Mouse (Mus musculus): ENCODE results near the gene Snx8. TPM values are rescaled to one million over a fixed set of nuclear protein-coding genes. Genes with fewer than 3 reads are reported as not detected.

Snx8 gene
- polyA plus RNA-seq (2015; fragmentation: Nextera tagmentation; extraction: Ambion mirVana), result 19.1 and 19.8 TPM in 2 replicates

DNA sequence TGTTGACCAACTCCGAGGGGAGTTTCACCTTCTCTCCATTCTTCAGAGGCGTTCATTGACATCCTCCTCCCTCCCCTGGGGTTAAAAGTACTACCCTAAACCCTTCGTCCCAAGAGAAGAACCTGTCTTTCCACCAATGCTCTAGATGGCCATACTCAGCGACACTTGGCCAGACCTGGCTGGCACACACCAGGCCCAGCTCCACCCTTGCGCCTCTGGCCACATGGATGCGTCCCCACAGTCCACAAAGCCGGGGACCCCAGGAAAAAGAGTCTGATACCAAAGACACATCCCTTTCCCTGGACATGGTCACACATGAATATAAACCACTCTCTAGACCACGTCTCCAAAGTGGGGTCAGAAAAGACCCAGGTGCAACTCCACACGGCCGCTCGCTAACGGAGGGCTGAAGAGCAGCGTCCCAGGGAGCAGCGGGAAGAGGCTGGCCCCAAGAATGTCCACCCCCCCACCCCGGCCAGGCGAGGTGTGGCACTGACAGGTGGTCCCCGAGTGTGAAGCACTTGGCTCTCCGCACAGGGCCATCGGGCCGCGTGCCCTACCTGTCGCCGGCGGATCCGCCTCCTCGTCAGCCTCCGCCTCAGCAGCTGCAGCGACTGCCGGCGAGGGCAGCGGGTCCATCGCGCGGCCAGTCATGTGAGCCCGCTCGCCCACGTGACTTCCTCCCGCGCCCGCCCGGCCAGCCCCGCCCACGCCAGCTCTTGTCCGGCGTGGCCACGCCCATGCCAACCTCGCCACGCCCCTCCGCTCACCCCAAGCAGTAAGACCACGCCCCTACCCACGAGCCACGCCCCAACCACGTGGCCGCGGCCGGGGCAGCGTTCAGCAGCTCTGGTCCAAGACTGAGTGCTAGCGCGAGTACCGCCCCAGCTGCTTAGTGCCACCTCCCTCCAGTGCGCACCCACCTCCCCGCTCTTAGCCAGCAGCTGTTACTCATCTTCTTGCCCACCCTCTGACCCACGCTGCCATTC, at the start of gene Snx8:
Gene Snx8, minus strand, starts transcription at position 675 of the 989 bp plus-strand sequence.
- Histone ChIP-seq H3K9ac (ENCODE audit: low read length) (peak within 1 kb of the TSS; percentile 71), H3K36me3 (ENCODE audit: control insufficient read depth, insufficient read depth, low read length) (no peaks in the 10 kb centered on the region), H3K27ac (ENCODE audit: low read length) (no peak within 1 kb of the TSS), H3K4me1 (replicated peaks; ENCODE audit: control insufficient read depth, insufficient read depth, low read length) (peaks cover 11% of the 10 kb centered on the region), H3K27me3 (ENCODE audit: control insufficient read depth, insufficient read depth, low read depth, low read length) (no peaks in the 10 kb centered on the region), H3K4me2 (ENCODE audit: low read depth, low read length) (peak within 1 kb of the TSS; percentile 67), H3K4me3 (ENCODE audit: low read length) (peak within 1 kb of the TSS; percentile 68), H3K9me3 (ENCODE audit: control insufficient read depth, low read length) (no peaks in the 10 kb centered on the region)
- WGBS, result 1% methylated on average over 54 of the region's 63 CpGs
- peak; percentile 97 for ATAC-seq (ENCODE audit: low read depth)

- Histone ChIP-seq H3K27me3 (ENCODE audit: control insufficient read depth, insufficient read depth, low read depth, low read length) (no peaks in the 10 kb centered on the region), H3K4me3 (ENCODE audit: low read length) (no peak overlapping the region), H3K9me3 (ENCODE audit: control insufficient read depth, low read length) (no peaks in the 10 kb centered on the region), H3K36me3 (ENCODE audit: control insufficient read depth, insufficient read depth, low read length) (peaks cover 21% of the 10 kb centered on the region), H3K4me1 (replicated peaks; ENCODE audit: control insufficient read depth, insufficient read depth, low read length) (peaks cover 19% of the 10 kb centered on the region), H3K4me2 (ENCODE audit: low read depth, low read length) (no peak overlapping the region), H3K9ac (ENCODE audit: low read length) (no peak overlapping the region), H3K27ac (ENCODE audit: low read length) (peak overlapping the region; percentile 14)
- ATAC-seq (ENCODE audit: low read depth), result peak; percentile 37; the same call in 1 of the 2 replicates
- 76% methylated on average over 17 of the region's 17 CpGs for WGBS
Measured at GRCm38 (mm10) chr5:140425016-140425783, 36.1 kb upstream of the Snx8 start.

DNA sequence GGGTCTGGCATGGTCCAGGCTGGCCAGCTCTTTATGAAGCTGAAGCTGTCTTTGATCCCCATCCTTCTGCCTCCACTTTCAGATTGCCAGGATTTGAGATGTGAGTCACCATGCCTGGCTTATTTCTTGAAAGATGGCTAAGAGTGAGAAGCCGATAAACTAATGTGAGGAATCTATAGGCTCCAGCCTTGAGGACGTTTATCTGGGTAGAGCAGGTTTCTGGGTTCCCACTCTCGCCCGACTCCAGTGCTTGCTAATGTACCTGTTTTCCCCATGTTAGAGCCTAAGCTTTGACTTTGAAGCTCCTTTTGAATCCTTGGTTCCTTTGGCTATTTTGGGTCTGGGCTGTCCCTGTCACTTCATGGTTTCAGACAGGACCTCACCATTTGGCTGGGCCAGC, 31.6 kb upstream of the Snx8 start:
- peak overlapping the region; percentile 53 for H3K9ac ChIP-seq (ENCODE audit: low read length)
- ATAC-seq (ENCODE audit: low read depth), result no peak
- no peaks in the 10 kb centered on the region; the same call in 1 of the 2 replicates for H3K36me3 ChIP-seq (ENCODE audit: control insufficient read depth, insufficient read depth, low read length)
- peak overlapping the region; percentile 99 for H3K4me3 ChIP-seq (ENCODE audit: low read length)
- no peaks in the 10 kb centered on the region for H3K9me3 ChIP-seq (ENCODE audit: control insufficient read depth, low read length)
- 44% methylated on average over 4 of the region's 4 CpGs for WGBS
- H3K4me2 ChIP-seq (ENCODE audit: low read depth, low read length), result peak overlapping the region; percentile 82
- H3K4me1 ChIP-seq (replicated peaks; ENCODE audit: control insufficient read depth, insufficient read depth, low read length), result peaks cover 21% of the 10 kb centered on the region
- no peak overlapping the region for H3K27ac ChIP-seq (ENCODE audit: low read length)
- H3K27me3 ChIP-seq (ENCODE audit: control insufficient read depth, insufficient read depth, low read depth, low read length), result no peaks in the 10 kb centered on the region

GRCm38 (mm10) chr5:140419442-140420080, 30.5 kb upstream of the Snx8 start:
- Histone ChIP-seq H3K27me3 (ENCODE audit: control insufficient read depth, insufficient read depth, low read depth, low read length) (no peaks in the 10 kb centered on the region), H3K4me1 (replicated peaks; ENCODE audit: control insufficient read depth, insufficient read depth, low read length) (peaks cover 20% of the 10 kb centered on the region), H3K36me3 (ENCODE audit: control insufficient read depth, insufficient read depth, low read length) (no peaks in the 10 kb centered on the region; the same call in 1 of the 2 replicates), H3K9ac (ENCODE audit: low read length) (peak overlapping the region; percentile 97), H3K4me2 (ENCODE audit: low read depth, low read length) (peak overlapping the region; percentile 82), H3K4me3 (ENCODE audit: low read length) (peak overlapping the region; percentile 99), H3K27ac (ENCODE audit: low read length) (peak overlapping the region; percentile 80), H3K9me3 (ENCODE audit: control insufficient read depth, low read length) (no peaks in the 10 kb centered on the region)
- peak; percentile 46 for ATAC-seq (ENCODE audit: low read depth)
- under 1% methylated on average over 53 of the region's 62 CpGs for WGBS

- Histone ChIP-seq H3K9me3 (ENCODE audit: control insufficient read depth, low read length) (no peaks in the 10 kb centered on the region), H3K4me1 (replicated peaks; ENCODE audit: control insufficient read depth, insufficient read depth, low read length) (peaks cover 19% of the 10 kb centered on the region), H3K4me2 (ENCODE audit: low read depth, low read length) (peak within 1 kb of the TSS; percentile 82), H3K9ac (ENCODE audit: low read length) (peak within 1 kb of the TSS; percentile 97), H3K36me3 (ENCODE audit: control insufficient read depth, insufficient read depth, low read length) (no peaks in the 10 kb centered on the region; the same call in 1 of the 2 replicates), H3K4me3 (ENCODE audit: low read length) (peak within 1 kb of the TSS; percentile 99), H3K27ac (ENCODE audit: low read length) (peak within 1 kb of the TSS; percentile 96), H3K27me3 (ENCODE audit: control insufficient read depth, insufficient read depth, low read depth, low read length) (no peaks in the 10 kb centered on the region)
- WGBS, result under 1% methylated on average over 65 of the region's 65 CpGs
- peak; percentile 95 for ATAC-seq (ENCODE audit: low read depth)
Measured at GRCm38 (mm10) chr5:140418489-140419441, 29.7 kb upstream of the Snx8 start, which contains the start of gene Eif3b. Gene Eif3b (plus strand): TSS chr5:140419328.

DNA sequence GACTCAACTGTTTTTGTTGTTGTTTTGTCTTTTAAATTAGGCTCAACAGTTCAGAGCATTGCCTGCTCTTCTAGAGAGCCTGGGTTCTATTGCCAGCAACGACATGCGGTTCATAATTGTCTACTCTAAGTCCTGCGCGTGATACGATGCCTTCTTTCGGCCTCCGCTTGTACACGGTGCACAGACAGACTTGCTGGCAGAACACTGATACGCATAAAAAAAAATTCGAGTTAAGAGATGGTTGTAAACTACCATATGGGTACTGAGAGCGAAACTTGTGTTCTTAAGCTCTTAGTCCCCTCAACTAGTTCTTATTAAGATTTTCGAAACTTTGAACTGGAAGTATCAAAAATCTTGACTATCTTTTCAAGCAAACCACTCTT, 29.0 kb upstream of the Snx8 start:
- H3K36me3 ChIP-seq (ENCODE audit: control insufficient read depth, insufficient read depth, low read length), result no peaks in the 10 kb centered on the region; the same call in 1 of the 2 replicates
- H3K4me2 ChIP-seq (ENCODE audit: low read depth, low read length), result peak overlapping the region; percentile 82
- H3K27me3 ChIP-seq (ENCODE audit: control insufficient read depth, insufficient read depth, low read depth, low read length), result no peaks in the 10 kb centered on the region
- ATAC-seq (ENCODE audit: low read depth), result peak; percentile 11; the same call in 1 of the 2 replicates
- H3K4me1 ChIP-seq (replicated peaks; ENCODE audit: control insufficient read depth, insufficient read depth, low read length), result peaks cover 19% of the 10 kb centered on the region
- no peaks in the 10 kb centered on the region for H3K9me3 ChIP-seq (ENCODE audit: control insufficient read depth, low read length)
- H3K9ac ChIP-seq (ENCODE audit: low read length), result peak overlapping the region; percentile 97
- peak overlapping the region; percentile 96 for H3K27ac ChIP-seq (ENCODE audit: low read length)
- WGBS, result under 1% methylated on average over 12 of the region's 12 CpGs
- peak overlapping the region; percentile 99 for H3K4me3 ChIP-seq (ENCODE audit: low read length)

GRCm38 (mm10) chr5:140414647-140415046, 25.6 kb upstream of the Snx8 start:
- 51% methylated on average over 4 of the region's 4 CpGs for WGBS
- ATAC-seq (ENCODE audit: low read depth), result no peak

DNA sequence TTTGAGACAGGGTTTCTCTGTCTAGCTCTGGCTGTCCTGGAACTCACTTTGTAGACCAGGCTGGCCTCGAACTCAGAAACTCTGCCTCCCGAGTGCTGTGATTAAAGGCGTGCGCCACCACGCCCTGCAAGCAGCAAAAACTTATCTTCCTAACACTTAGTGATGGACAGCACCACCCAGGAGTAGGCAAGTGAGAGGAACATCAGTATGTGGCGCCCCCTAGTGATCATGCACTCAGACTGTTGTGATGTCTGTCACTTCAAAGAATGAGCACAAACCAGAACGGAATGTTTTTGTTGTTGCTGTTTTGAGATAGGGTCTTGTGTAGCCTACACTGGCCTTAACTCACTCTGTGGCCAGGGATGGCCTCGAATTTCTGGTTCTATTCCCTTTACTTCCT, 22.3 kb upstream of the Snx8 start:
- no peak overlapping the region for H3K27ac ChIP-seq (ENCODE audit: low read length)
- H3K4me2 ChIP-seq (ENCODE audit: low read depth, low read length), result no peak overlapping the region
- 24% methylated on average over 8 of the region's 8 CpGs for WGBS
- no peak overlapping the region for H3K9ac ChIP-seq (ENCODE audit: low read length)
- H3K4me1 ChIP-seq (replicated peaks; ENCODE audit: control insufficient read depth, insufficient read depth, low read length), result no peaks in the 10 kb centered on the region
- no peak overlapping the region for H3K4me3 ChIP-seq (ENCODE audit: low read length)
- ATAC-seq (ENCODE audit: low read depth), result no peak
- H3K36me3 ChIP-seq (ENCODE audit: control insufficient read depth, insufficient read depth, low read length), result no peaks in the 10 kb centered on the region
- H3K27me3 ChIP-seq (ENCODE audit: control insufficient read depth, insufficient read depth, low read depth, low read length), result no peaks in the 10 kb centered on the region
- no peaks in the 10 kb centered on the region for H3K9me3 ChIP-seq (ENCODE audit: control insufficient read depth, low read length)

More at GRCm38 (mm10) chr5:140414647-140415046, 25.6 kb upstream of the Snx8 start:
- Histone ChIP-seq H3K4me2 (ENCODE audit: low read depth, low read length) (no peak overlapping the region), H3K9me3 (ENCODE audit: control insufficient read depth, low read length) (no peaks in the 10 kb centered on the region), H3K9ac (ENCODE audit: low read length) (no peak overlapping the region), H3K36me3 (ENCODE audit: control insufficient read depth, insufficient read depth, low read length) (no peaks in the 10 kb centered on the region), H3K27ac (ENCODE audit: low read length) (no peak overlapping the region), H3K4me3 (ENCODE audit: low read length) (no peak overlapping the region), H3K4me1 (replicated peaks; ENCODE audit: control insufficient read depth, insufficient read depth, low read length) (no peaks in the 10 kb centered on the region; the same call in 1 of the 2 replicates), H3K27me3 (ENCODE audit: control insufficient read depth, insufficient read depth, low read depth, low read length) (no peaks in the 10 kb centered on the region)
